Mouse (Mus musculus) heart, embryonic 13.5 days (tissue): ENCODE data around the gene Tex38. TPM values are rescaled to one million over a fixed set of nuclear protein-coding genes. Genes with fewer than 3 reads are reported as not detected.
A peak's percentile ranks its signal among the peaks of the same experiment; 100 is the strongest.

Experiments
- ATAC-seq: fragments of 200-750 bp; cut with Nextera tagmentation; 2 replicates; pipeline ENCODE4 v1.8.0; 2017; ENCODE audit warnings: moderate TSS enrichment; ENCODE audit not compliant: insufficient number of reproducible peaks, low FRiP score, low TSS enrichment; ENCODE audit errors: extremely low read depth
- H3K27ac ChIP-seq: fragments of 300-500 bp; sonication (generic); replicated peaks from 2 replicates; pipeline ENCODE4 v1.5.1; 2015; ENCODE audit warnings: moderate library complexity, mild to moderate bottlenecking, inconsistent platforms
- H3K27me3 ChIP-seq: fragments of 300-500 bp; sonication (generic); replicated peaks from 2 replicates; pipeline ENCODE4 v1.6.1; 2015; ENCODE audit warnings: mild to moderate bottlenecking, inconsistent platforms
- H3K36me3 ChIP-seq: fragments of 300-500 bp; sonication (generic); 2 replicates; pipeline ENCODE4 v1.6.1; 2015; ENCODE audit warnings: mild to moderate bottlenecking, inconsistent platforms
- H3K4me1 ChIP-seq: fragments of 300-500 bp; sonication (generic); 2 replicates; pipeline ENCODE4 v1.6.1; 2015; ENCODE audit warnings: inconsistent platforms
- H3K4me2 ChIP-seq: fragments of 300-500 bp; sonication (generic); 2 replicates; pipeline ENCODE4 v1.6.1; 2015; ENCODE audit warnings: inconsistent platforms, mild to moderate bottlenecking, moderate library complexity
- H3K4me3 ChIP-seq: fragments of 300-500 bp; sonication (generic); 2 replicates; pipeline ENCODE4 v1.5.1; 2015; ENCODE audit warnings: moderate library complexity, mild to moderate bottlenecking, inconsistent platforms
- H3K9ac ChIP-seq: fragments of 300-500 bp; sonication (generic); 2 replicates; pipeline ENCODE4 v1.6.1; 2015; ENCODE audit warnings: inconsistent platforms, mild to moderate bottlenecking, moderate library complexity
- H3K9me3 ChIP-seq: fragments of 300-500 bp; sonication (generic); 2 replicates; pipeline ENCODE4 v1.6.1; 2016; ENCODE audit warnings: inconsistent platforms
- WGBS: fragments of 180-500 bp; shearing (Covaris S2); methylation state at CpG from one replicate; pipeline ENCODE4 v1.1.7; 2015; ENCODE audit warnings: mixed read lengths; 5-methylcytosine and 5-hydroxymethylcytosine counted together
- polyA plus RNA-seq: library from polyadenylated mRNA; unstranded; fragments of >200 nt; fragmentation: Nextera tagmentation; extraction: Ambion mirVana; gene quantifications from 2 replicates; pipeline ENCODE4 v1.2.1, GENCODE M21; 2015

Tex38 gene
- polyA plus RNA-seq, 1 experiment from 2014 or later = 0.19 TPM

DNA sequence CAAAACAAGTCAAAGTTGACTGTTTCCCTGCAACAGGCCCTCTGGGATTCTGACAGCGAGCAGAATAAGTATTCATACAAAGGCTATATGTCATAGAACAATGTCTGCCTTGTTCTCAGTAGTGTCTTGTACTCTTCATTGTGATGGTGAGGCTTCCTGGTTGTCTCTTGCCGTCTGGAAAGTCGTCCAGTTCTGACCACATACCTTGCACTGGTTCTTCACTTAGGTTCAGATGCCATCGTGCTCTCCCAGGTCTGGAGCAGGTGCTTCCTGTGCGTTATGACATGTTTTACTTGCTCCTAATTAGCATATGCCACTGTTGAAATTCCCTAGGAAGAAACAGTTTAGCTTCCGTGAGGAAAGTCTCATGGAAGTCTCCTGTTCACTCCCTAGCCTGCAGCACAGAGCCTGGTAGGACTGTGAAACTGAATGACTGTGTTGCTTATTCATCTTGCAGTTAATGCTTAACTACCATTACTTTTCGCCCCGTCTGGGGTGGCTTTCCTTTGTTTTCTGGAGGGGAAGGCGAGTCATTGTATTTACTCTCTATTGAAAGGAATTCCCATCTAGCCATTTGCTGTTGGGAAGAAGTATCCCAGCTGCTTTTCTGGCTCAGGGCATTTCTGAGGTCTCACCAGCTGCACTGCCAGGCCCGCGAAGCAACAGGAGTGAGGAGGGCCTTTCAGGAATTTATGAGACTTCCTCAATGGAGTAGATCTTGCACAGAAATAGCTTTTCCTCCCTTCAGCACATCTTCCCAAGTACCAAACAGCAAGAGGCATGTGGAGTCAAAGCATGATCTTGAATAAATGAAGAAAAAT, 13.0 kb downstream of the Tex38 start:
- no peaks in the 10 kb centered on the region for H3K9me3 ChIP-seq
- no peak overlapping the region for H3K27ac ChIP-seq
- 81% methylated on average over 11 of the region's 11 CpGs for WGBS
- no peak overlapping the region for H3K4me2 ChIP-seq
- no peak overlapping the region for H3K9ac ChIP-seq
- H3K4me1 ChIP-seq = no peaks in the 10 kb centered on the region
- H3K27me3 ChIP-seq = no peaks in the 10 kb centered on the region
- no peak for ATAC-seq
- H3K4me3 ChIP-seq = no peak overlapping the region
- H3K36me3 ChIP-seq = peaks cover 85% of the 10 kb centered on the region

DNA sequence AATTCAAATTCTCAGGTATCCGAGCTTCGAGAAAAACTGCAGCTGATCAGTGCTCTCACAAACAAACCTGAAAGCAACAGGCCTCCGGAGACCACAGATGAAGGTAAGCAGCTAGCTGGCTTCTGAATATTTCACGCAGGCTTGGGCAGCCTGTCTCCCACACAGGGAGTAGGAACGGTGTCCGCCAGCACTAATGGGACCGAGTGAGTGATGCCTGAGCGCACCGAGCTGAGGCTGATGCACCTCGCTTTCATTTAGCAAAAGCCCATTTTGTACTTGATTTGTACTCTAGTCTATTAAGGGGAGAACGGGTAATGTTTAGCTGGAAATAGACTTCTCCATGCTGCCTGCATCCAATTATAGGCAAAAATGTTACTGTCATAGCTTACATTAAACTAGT, 16.2 kb downstream of the Tex38 start:
- no peaks in the 10 kb centered on the region for H3K4me1 ChIP-seq
- H3K9ac ChIP-seq = no peak overlapping the region
- H3K27me3 ChIP-seq = no peaks in the 10 kb centered on the region
- H3K4me2 ChIP-seq = no peak overlapping the region
- no peak for ATAC-seq
- WGBS = 93% methylated on average over 11 of the region's 11 CpGs
- H3K9me3 ChIP-seq = no peaks in the 10 kb centered on the region
- H3K36me3 ChIP-seq = peaks cover 85% of the 10 kb centered on the region
- H3K27ac ChIP-seq = no peak overlapping the region
- no peak overlapping the region for H3K4me3 ChIP-seq

DNA sequence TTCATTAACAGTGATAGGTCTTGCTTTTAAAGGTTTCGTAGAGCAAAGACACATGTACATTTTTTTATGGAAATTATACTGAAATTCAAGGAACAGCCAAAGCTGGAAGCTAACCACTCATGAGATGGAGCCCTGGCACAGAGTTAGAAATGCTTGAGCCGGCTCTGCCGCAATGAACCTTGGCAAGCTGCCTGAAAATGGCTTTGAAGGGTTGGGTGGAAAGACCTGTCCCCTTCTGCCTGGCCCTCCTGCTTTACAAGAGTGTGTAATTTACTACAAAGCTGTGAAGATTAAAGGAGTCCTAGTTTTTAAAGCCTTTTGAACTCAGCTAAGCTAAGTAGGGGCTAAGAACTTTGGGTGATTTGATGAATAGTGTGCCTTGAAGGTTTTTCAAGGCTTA, 19.6 kb downstream of the Tex38 start:
- no peak for ATAC-seq
- 54% methylated on average over 3 of the region's 3 CpGs for WGBS
- H3K9me3 ChIP-seq = no peaks in the 10 kb centered on the region
- no peaks in the 10 kb centered on the region for H3K4me1 ChIP-seq
- no peak overlapping the region for H3K4me2 ChIP-seq
- no peak overlapping the region for H3K4me3 ChIP-seq
- peaks cover 83% of the 10 kb centered on the region for H3K36me3 ChIP-seq
- no peak overlapping the region for H3K9ac ChIP-seq
- H3K27me3 ChIP-seq = no peaks in the 10 kb centered on the region
- H3K27ac ChIP-seq = no peak overlapping the region

DNA sequence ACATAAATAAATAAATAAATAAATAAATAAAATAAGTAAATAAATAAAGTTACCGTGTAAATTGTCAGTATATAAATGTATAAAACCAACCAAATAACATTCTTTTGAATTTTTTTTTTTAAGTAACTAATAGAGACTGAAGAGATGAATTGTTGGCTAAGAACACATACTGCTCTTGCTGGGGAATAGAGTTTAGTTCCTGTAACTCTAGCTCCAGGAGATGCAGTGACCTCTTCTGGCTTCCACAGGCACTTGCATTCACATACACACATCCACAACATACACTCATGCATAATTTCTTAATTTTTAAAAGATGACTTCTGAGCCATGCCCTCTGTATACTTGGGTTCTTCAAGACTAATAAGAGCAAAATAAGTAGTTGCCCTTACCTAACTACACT, 26.0 kb downstream of the Tex38 start:
- H3K4me2 ChIP-seq = no peak overlapping the region
- H3K4me1 ChIP-seq = no peaks in the 10 kb centered on the region
- 91% methylated on average over 1 of the region's 1 CpGs for WGBS
- no peak for ATAC-seq
- no peak overlapping the region for H3K9ac ChIP-seq
- no peak overlapping the region for H3K4me3 ChIP-seq
- H3K36me3 ChIP-seq = peaks cover 69% of the 10 kb centered on the region
- H3K27ac ChIP-seq = no peak overlapping the region
- H3K27me3 ChIP-seq = no peaks in the 10 kb centered on the region
- H3K9me3 ChIP-seq = no peaks in the 10 kb centered on the region

DNA sequence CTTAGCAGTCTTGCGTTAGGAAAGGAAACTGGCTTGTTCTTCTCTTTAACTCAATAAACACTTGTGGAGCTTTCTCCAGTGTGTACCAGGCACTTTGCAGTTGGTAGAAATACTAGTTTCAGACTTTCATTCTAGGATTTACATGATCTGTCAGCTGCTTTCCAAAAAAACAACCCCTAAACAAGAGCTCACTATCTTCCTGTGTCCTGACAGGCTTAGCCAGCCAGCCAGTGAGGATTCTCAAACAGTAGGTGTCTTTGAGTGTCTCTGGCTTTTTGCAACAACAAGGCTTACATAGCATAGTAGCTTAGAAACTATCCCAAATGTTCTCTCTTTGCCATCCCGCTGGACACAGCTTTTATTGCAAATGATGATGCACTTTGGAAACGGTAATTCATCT, 26.7 kb downstream of the Tex38 start:
- Histone ChIP-seq H3K36me3 (peaks cover 71% of the 10 kb centered on the region), H3K27ac (no peak overlapping the region), H3K4me1 (no peaks in the 10 kb centered on the region), H3K27me3 (no peaks in the 10 kb centered on the region), H3K9me3 (no peaks in the 10 kb centered on the region), H3K9ac (no peak overlapping the region), H3K4me2 (no peak overlapping the region), H3K4me3 (no peak overlapping the region)
- 87% methylated on average over 3 of the region's 3 CpGs for WGBS
- no peak for ATAC-seq

DNA sequence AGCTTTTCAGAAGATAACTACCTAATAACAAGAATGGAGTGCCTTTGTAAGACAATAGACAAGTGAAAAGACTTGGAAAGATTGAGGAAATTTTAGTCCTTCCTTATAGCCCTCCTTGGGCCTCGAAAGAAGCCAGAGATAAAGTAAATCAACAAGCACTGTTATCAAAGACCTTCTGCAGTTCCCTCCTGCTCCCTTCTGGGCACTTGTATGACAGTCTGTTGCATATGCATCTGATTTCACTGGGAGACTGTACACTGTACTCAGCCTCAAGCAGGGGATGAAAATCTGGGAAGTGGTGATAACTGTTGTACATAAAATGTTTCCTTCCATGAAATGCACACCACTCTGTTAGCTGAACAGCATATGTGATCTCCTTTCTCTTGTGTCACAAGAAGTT, 31.5 kb downstream of the Tex38 start:
- Histone ChIP-seq H3K36me3 (peaks cover 71% of the 10 kb centered on the region), H3K4me3 (no peak overlapping the region), H3K4me2 (no peak overlapping the region), H3K27ac (no peak overlapping the region), H3K9ac (no peak overlapping the region), H3K4me1 (no peaks in the 10 kb centered on the region), H3K27me3 (no peaks in the 10 kb centered on the region), H3K9me3 (no peaks in the 10 kb centered on the region)
- WGBS = 52% methylated on average over 1 of the region's 1 CpGs
- no peak for ATAC-seq

DNA sequence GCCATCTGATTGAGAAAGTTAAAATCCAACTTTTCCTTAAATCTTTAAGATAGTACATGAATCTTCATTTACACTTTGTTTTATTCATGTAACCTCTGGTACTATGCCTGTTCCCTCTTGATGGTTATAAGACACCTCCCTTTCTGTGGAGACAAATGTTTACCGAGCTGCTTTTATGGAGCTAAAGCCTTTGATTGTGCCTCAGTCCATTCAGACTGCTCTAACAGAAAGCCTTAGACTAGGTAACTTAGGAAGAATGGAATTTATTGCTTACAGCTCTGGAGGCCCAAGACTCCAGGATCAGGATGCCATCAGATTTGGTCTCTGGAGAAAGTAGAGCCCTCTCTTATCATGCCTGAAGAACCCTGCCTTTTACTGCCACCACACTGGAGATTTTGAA, 32.6 kb downstream of the Tex38 start:
- 82% methylated on average over 1 of the region's 1 CpGs for WGBS
- H3K27me3 ChIP-seq = no peaks in the 10 kb centered on the region

DNA sequence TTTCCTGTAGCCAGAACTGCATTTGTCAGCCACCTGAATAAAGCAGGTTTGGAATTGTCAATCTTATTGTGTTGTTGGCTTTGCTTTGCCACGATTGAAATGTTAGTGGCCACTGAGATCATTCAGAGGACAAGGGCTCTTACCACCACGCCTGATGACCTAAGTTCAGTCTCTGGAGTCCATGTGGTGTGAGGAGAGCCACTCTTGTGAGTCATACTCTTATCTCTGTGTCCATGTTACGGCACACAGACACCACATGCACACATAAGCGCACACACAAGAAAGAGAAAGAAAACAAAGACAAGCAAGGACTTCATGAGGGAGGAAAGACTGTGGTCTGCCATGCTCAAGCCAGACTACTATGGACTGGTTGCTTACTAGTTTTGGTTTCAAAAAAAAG, 37.7 kb downstream of the Tex38 start:
- Histone ChIP-seq H3K4me1 (peaks cover 26% of the 10 kb centered on the region), H3K36me3 (peaks cover 64% of the 10 kb centered on the region), H3K27me3 (no peaks in the 10 kb centered on the region), H3K9ac (no peak overlapping the region), H3K9me3 (no peaks in the 10 kb centered on the region), H3K4me3 (no peak overlapping the region), H3K4me2 (no peak overlapping the region), H3K27ac (no peak overlapping the region)
- 55% methylated on average over 4 of the region's 4 CpGs for WGBS
- no peak for ATAC-seq

More for the DNA sequence above, 32.6 kb downstream of the Tex38 start:
- no peaks in the 10 kb centered on the region for H3K9me3 ChIP-seq
- ATAC-seq = no peak
- H3K4me3 ChIP-seq = no peak overlapping the region
- H3K36me3 ChIP-seq = peaks cover 68% of the 10 kb centered on the region
- H3K9ac ChIP-seq = no peak overlapping the region
- H3K27ac ChIP-seq = no peak overlapping the region
- H3K4me2 ChIP-seq = no peak overlapping the region
- peaks cover under 1% of the 10 kb centered on the region; the same call in 1 of the 2 replicates for H3K4me1 ChIP-seq

DNA sequence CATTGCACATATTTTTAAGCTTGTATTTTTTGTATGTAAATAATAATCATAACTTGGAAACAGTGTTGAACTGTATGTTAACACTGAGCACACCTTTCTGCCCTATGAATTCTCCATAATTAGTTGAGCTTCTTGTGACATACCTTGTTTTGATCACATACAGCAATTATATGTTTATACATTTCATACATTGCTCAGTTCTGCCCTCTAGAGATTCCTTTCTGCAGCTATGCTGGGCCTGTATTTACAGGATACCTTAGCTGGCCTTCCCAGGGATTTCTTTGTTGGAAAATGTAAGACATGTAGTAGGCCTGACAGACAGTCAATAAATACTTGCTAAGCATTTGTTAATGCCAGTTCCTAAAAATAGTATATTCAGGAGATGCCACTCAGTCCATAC, 38.2 kb downstream of the Tex38 start:
- H3K27me3 ChIP-seq = no peaks in the 10 kb centered on the region
- H3K4me2 ChIP-seq = no peak overlapping the region
- no peak overlapping the region for H3K27ac ChIP-seq
- no peaks in the 10 kb centered on the region for H3K9me3 ChIP-seq
- no peak overlapping the region for H3K9ac ChIP-seq
- ATAC-seq = no peak
- H3K4me3 ChIP-seq = no peak overlapping the region
- peaks cover 26% of the 10 kb centered on the region for H3K4me1 ChIP-seq
- H3K36me3 ChIP-seq = peaks cover 59% of the 10 kb centered on the region

DNA sequence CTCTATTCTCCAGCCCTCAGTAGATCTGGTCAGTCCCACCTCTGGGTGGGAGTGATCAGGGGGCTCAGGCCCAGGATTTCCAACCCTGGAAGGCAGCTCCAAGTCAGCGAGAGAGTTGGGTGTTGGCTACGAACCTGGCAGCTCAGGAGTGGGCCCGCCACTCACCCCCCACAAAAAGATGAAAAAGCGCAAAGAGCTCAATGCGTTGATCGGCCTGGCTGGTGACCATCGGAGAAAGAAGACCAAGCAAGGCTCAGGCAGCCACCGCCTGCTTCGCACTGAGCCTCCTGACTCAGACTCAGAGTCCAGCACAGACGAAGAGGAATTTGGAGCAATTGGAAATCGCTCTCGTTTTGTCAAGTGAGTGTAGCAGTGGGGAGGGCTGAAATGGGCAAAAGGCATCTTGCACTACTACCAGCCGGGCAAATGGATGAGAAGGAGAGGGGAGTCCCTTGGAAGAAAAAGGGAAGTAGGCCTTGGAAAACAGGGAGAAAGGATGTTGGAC, 42.3 kb downstream of the Tex38 start:
- 38% methylated on average over 13 of the region's 13 CpGs for WGBS
- Histone ChIP-seq H3K9me3 (no peaks in the 10 kb centered on the region), H3K4me2 (peak overlapping the region; percentile 87), H3K4me1 (peaks cover 30% of the 10 kb centered on the region), H3K9ac (peak overlapping the region; percentile 92), H3K36me3 (peaks cover 33% of the 10 kb centered on the region), H3K27me3 (peaks cover 11% of the 10 kb centered on the region), H3K4me3 (peak overlapping the region; percentile 76), H3K27ac (0 out of 2 replicates have a peak overlapping the region, but pooled peaks have one; percentile 91)
- no peak for ATAC-seq

DNA sequence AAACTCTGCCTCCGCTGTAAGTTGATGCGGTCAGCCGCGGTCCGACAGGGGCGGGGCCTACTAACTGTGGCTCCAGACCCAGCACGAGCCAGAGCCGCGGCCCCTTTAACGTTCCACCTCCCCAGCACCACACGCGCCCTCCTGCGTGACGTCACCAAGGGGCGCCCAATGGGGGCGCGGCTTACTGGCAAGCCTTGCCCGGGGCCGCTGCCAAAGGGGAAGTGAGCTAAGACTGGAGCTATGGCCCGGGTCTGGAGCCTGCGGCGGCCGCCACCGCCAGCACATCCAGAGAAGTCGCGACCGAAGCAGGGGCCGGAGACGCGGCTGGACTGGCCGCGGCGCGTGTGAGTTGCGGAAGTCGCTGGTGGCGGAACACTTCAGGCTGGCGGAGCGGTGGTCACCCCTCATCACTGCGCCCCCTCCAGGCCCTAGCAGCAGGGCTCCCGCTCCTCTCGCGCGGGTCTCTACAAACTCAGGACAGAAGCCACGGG, 43.2 kb downstream of the Tex38 start, which contains the start of gene Efcab14:
Gene Efcab14, plus strand, starts transcription at position 194 of the 491 bp plus-strand sequence.
- H3K9ac ChIP-seq = peak within 1 kb of the TSS; percentile 92
- H3K27ac ChIP-seq = peak within 1 kb of the TSS; percentile 91
- peak within 1 kb of the TSS; percentile 87 for H3K4me2 ChIP-seq
- peaks cover 24% of the 10 kb centered on the region for H3K4me1 ChIP-seq
- H3K27me3 ChIP-seq = peaks cover 13% of the 10 kb centered on the region
- peaks cover 26% of the 10 kb centered on the region for H3K36me3 ChIP-seq
- H3K9me3 ChIP-seq = no peaks in the 10 kb centered on the region
- 0% methylated on average over 45 of the region's 45 CpGs for WGBS
- peak; percentile 100 for ATAC-seq
- H3K4me3 ChIP-seq = peak within 1 kb of the TSS; percentile 76

DNA sequence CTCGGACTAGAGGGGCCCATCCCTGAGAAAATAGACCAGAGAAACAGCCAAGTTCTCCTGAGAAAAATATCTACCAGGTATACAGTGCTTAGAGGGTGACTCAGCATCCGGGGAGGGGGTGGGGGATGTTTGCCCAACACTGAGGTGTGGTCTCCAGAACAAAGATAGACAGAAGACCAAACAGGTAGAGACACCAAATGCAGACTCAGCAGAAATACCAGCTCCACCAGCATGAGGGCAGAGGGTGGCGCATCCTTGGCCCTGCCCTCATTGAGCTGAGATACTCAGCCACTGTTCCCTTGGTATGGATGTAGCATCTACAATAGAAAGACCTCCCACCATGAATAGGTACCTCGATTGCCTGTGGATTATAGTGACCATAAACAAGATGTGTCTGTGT, 46.0 kb downstream of the Tex38 start:
- peaks cover under 1% of the 10 kb centered on the region; the same call in 1 of the 2 replicates for H3K36me3 ChIP-seq
- no peak overlapping the region for H3K4me3 ChIP-seq
- peaks cover 24% of the 10 kb centered on the region for H3K27me3 ChIP-seq
- peaks cover 22% of the 10 kb centered on the region for H3K4me1 ChIP-seq
- H3K9ac ChIP-seq = no peak overlapping the region
- WGBS = 58% methylated on average over 4 of the region's 4 CpGs
- no peaks in the 10 kb centered on the region for H3K9me3 ChIP-seq
- no peak for ATAC-seq
- no peak overlapping the region for H3K27ac ChIP-seq
- no peak overlapping the region for H3K4me2 ChIP-seq
